Mouse (Mus musculus) thymus, adult 2 months (tissue): ENCODE data around the gene Pip5k1b.

Experiments
- CTCF ChIP-seq: fragments of 200-500 bp; IDR thresholded peaks from 2 replicates; pipeline ENCODE4 v1.5.1; 2012; ENCODE audit warnings: mild to moderate bottlenecking, control low read depth, low read length, moderate library complexity, borderline replicate concordance; ENCODE audit not compliant: control insufficient read depth, poor library complexity, insufficient read depth; ENCODE audit errors: extremely low read depth
- POLR2A ChIP-seq: fragments of 200-500 bp; IDR thresholded peaks from 2 replicates; pipeline ENCODE4 v1.6.1; 2012; ENCODE audit warnings: mild to moderate bottlenecking, low read length, control low read depth, moderate library complexity; ENCODE audit not compliant: control insufficient read depth, poor library complexity, insufficient read depth; ENCODE audit errors: extremely low read depth

DNA sequence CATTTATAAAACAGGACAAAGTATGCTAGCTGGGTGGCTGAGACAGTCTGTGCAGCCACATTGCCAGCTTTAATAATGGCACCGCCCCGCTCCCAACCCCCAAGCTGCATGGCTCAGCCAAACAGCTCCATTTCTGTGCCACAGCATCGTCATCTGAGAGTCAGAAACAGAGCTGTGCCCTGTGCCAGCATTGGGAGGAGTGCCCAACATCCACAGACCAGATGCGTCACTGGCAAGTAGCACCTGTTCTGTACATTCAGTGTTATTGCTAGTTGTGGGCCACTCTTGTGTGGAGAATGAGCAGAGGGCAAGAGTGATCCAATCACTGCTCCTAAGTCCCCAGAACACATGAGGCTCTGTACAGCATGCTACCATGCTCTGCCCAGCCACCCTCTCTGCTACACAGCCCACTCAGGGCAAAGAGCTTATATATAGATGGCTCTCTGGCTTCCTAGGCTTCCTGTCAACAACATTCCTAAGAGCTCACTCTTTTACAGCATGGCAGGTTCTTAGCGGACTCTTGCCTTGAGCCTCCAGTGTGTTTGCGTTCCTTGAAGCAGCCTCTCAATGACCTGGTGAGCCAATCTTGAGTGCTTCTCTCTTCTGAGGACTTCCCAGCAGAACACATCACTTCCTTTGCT, 99.0 kb downstream of the Pip5k1b start:
- TF ChIP-seq POLR2A (no peak), CTCF (no peak)
